Mouse (Mus musculus) neural tube, embryonic 12.5 days (tissue): ENCODE measurements at regions not wholly inside any gene's neighbourhood (a gene's known extent, or its start where the extent isn't known, plus 50 kb on each side); places are given as distances from the start of the nearest gene placed in this dataset.
A peak's percentile ranks its signal among the peaks of the same experiment; 100 is the strongest.

ENCODE experiments used
- ATAC-seq: fragments of 200-750 bp; cut with Nextera tagmentation; 2 replicates; pipeline ENCODE4 v1.8.0; 2017; ENCODE audit warnings: low read depth, mild to moderate bottlenecking, moderate TSS enrichment, moderate library complexity; ENCODE audit not compliant: low FRiP score
- H3K27ac ChIP-seq: fragments of 300-500 bp; sonication (generic); 2 replicates; pipeline ENCODE4 v1.5.1; 2016
- H3K27me3 ChIP-seq: fragments of 300-500 bp; sonication (generic); replicated peaks from 2 replicates; pipeline ENCODE4 v1.6.1; 2016; ENCODE audit warnings: mild to moderate bottlenecking
- H3K36me3 ChIP-seq: fragments of 300-500 bp; sonication (generic); 2 replicates; pipeline ENCODE4 v1.6.1; 2016; ENCODE audit warnings: mild to moderate bottlenecking
- H3K4me1 ChIP-seq: fragments of 300-500 bp; sonication (generic); 2 replicates; pipeline ENCODE4 v1.6.1; 2016
- H3K4me2 ChIP-seq: fragments of 300-500 bp; sonication (generic); replicated peaks from 2 replicates; pipeline ENCODE4 v1.6.1; 2016; ENCODE audit warnings: mild to moderate bottlenecking
- H3K4me3 ChIP-seq: fragments of 300-500 bp; sonication (generic); 2 replicates; pipeline ENCODE4 v1.5.1; 2016
- H3K9ac ChIP-seq: fragments of 300-500 bp; sonication (generic); 2 replicates; pipeline ENCODE4 v1.6.1; 2016; ENCODE audit warnings: mild to moderate bottlenecking
- H3K9me3 ChIP-seq: fragments of 300-500 bp; sonication (generic); 2 replicates; pipeline ENCODE4 v1.6.1; 2016; ENCODE audit warnings: mild to moderate bottlenecking
- WGBS: fragments of 180-500 bp; shearing (Covaris S2); methylation state at CpG from one replicate; pipeline ENCODE4 v1.1.7; 2016; 5-methylcytosine and 5-hydroxymethylcytosine counted together

- H3K4me1 ChIP-seq, result no peaks in the 10 kb centered on the region
- H3K4me3 ChIP-seq, result no peak overlapping the region
- H3K4me2 ChIP-seq, result no peak overlapping the region
- no peaks in the 10 kb centered on the region for H3K9me3 ChIP-seq
- WGBS, result 77% methylated on average over 2 of the region's 2 CpGs
- ATAC-seq, result no peak
- no peak overlapping the region for H3K27ac ChIP-seq
- H3K27me3 ChIP-seq, result no peaks in the 10 kb centered on the region
- H3K9ac ChIP-seq, result no peak overlapping the region
- no peaks in the 10 kb centered on the region for H3K36me3 ChIP-seq
These were observed 251.1 kb upstream of the Slc24a5 start for GRCm38 (mm10) chr2:124816814-124817213.

DNA sequence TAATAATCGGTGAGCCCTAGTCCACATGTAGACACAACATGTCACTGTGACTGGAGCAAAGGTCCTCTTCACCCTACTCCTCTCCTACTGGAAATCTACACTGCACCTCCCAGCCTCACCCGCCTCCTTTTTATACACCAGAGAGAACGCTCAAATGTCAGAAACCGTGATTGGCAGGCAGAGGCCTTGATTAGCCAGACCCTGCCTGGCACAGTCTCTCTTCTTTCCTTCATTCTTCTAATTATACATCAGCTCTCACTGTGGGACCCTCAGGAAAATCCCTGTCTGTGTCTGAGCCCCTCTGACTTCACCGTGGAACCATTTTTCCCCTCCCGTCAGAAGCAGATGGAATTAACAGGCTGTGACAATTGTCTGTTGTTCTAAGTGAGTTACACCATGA, 248.1 kb upstream of the Slc24a5 start:
- H3K27ac ChIP-seq, result no peak overlapping the region
- no peak overlapping the region for H3K4me2 ChIP-seq
- H3K9ac ChIP-seq, result no peak overlapping the region
- no peaks in the 10 kb centered on the region for H3K36me3 ChIP-seq
- 76% methylated on average over 6 of the region's 6 CpGs for WGBS
- no peak for ATAC-seq
- no peaks in the 10 kb centered on the region for H3K4me1 ChIP-seq
- no peaks in the 10 kb centered on the region for H3K27me3 ChIP-seq
- H3K4me3 ChIP-seq, result no peak overlapping the region
- H3K9me3 ChIP-seq, result no peaks in the 10 kb centered on the region

- Histone ChIP-seq H3K9ac (no peak overlapping the region), H3K4me3 (no peak overlapping the region), H3K9me3 (no peaks in the 10 kb centered on the region), H3K27ac (no peak overlapping the region), H3K4me1 (no peaks in the 10 kb centered on the region), H3K4me2 (no peak overlapping the region), H3K27me3 (no peaks in the 10 kb centered on the region), H3K36me3 (no peaks in the 10 kb centered on the region)
- WGBS, result 83% methylated on average over 9 of the region's 9 CpGs
- peak; percentile 17; the same call in 1 of the 2 replicates for ATAC-seq
These were observed 247.1 kb upstream of the Slc24a5 start for GRCm38 (mm10) chr2:124820821-124821220.

- Histone ChIP-seq H3K27ac (no peak overlapping the region), H3K4me3 (no peak overlapping the region), H3K9me3 (no peaks in the 10 kb centered on the region), H3K4me2 (no peak overlapping the region), H3K4me1 (no peaks in the 10 kb centered on the region), H3K9ac (no peak overlapping the region), H3K36me3 (no peaks in the 10 kb centered on the region), H3K27me3 (no peaks in the 10 kb centered on the region)
- WGBS, result 77% methylated on average over 4 of the region's 4 CpGs
- ATAC-seq, result 0 out of 2 replicates have a peak, but pooled peaks have one; percentile 13
These were observed 246.6 kb upstream of the Slc24a5 start for GRCm38 (mm10) chr2:124821366-124821765.

DNA sequence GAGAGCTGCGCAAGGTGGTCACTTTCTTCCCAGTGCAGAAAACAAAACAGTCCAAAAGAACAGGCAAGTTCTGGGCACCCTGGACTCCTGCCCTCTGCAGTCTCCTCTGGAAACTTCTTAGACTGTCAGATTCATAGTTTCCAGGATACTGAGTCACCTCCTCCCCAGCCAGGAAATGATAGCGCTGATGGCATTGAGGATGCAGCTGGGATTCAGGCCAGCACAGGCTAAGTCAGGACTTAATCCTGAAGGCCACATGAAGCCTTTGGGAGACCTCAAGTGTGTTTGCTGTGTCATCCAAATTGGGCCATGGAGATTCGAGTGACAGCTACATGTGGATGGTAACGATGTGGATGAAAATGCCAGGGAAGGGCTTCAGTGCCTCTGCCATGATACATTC, 219.1 kb upstream of the Slc24a5 start:
- Histone ChIP-seq H3K4me2 (no peak overlapping the region), H3K9me3 (no peaks in the 10 kb centered on the region), H3K36me3 (no peaks in the 10 kb centered on the region), H3K9ac (no peak overlapping the region), H3K27ac (no peak overlapping the region), H3K27me3 (no peaks in the 10 kb centered on the region), H3K4me1 (no peaks in the 10 kb centered on the region), H3K4me3 (no peak overlapping the region)
- WGBS, result 92% methylated on average over 4 of the region's 4 CpGs
- ATAC-seq, result no peak

GRCm38 (mm10) chr2:124858504-124858903, 209.4 kb upstream of the Slc24a5 start:
- 82% methylated on average over 3 of the region's 3 CpGs for WGBS
- no peak for ATAC-seq
- Histone ChIP-seq H3K4me3 (no peak overlapping the region), H3K27ac (no peak overlapping the region), H3K4me1 (no peaks in the 10 kb centered on the region), H3K4me2 (no peak overlapping the region), H3K9ac (no peak overlapping the region), H3K9me3 (no peaks in the 10 kb centered on the region), H3K36me3 (no peaks in the 10 kb centered on the region), H3K27me3 (no peaks in the 10 kb centered on the region)

DNA sequence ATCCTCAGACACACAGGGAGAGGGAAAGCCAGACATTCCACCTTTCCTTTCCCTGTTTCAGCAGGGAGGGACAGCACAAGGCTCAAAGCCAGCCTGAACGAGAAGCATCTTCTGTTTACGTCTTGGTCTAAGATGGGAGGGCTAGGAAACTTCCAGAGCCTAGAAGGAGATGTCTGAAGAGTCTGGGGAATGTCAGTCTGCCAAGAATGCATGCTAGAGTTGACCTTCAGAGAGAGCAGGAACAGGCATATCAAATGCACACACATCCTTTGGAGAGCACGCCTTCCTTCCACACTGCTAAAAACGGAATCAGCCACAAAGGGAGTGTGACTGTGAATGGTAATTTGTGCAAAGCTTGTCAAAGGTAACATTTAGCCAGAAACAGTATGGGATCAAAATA, 179.7 kb upstream of the Slc24a5 start:
- H3K9ac ChIP-seq, result no peak overlapping the region
- H3K9me3 ChIP-seq, result no peaks in the 10 kb centered on the region
- no peaks in the 10 kb centered on the region for H3K4me1 ChIP-seq
- no peak overlapping the region for H3K4me3 ChIP-seq
- H3K4me2 ChIP-seq, result no peak overlapping the region
- WGBS, result 73% methylated on average over 4 of the region's 4 CpGs
- H3K27me3 ChIP-seq, result no peaks in the 10 kb centered on the region
- ATAC-seq, result no peak
- no peaks in the 10 kb centered on the region for H3K36me3 ChIP-seq
- no peak overlapping the region for H3K27ac ChIP-seq

DNA sequence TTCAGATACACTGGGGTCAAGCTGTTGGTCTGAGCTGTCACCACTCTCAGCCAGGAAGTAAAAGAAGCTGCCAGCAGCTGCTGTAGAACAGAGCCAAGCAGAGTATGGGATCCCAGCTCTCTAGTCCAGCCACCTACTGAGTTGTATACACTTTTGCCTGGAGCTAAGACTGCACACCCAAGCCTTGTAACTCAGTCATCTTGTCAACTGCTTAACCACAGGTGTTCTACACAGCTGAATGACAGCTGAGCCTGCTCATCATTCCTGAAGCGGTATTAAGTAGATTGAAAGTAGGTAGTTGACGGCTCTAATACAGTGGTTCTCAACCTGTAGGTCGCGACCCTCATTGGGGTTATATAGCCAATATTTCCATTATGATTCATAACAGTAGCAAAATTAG, 172.9 kb upstream of the Slc24a5 start:
- no peaks in the 10 kb centered on the region for H3K4me1 ChIP-seq
- H3K4me3 ChIP-seq, result no peak overlapping the region
- H3K27me3 ChIP-seq, result no peaks in the 10 kb centered on the region
- no peaks in the 10 kb centered on the region for H3K9me3 ChIP-seq
- no peak for ATAC-seq
- WGBS, result 91% methylated on average over 4 of the region's 4 CpGs
- no peak overlapping the region for H3K4me2 ChIP-seq
- no peak overlapping the region for H3K27ac ChIP-seq
- no peaks in the 10 kb centered on the region for H3K36me3 ChIP-seq
- no peak overlapping the region for H3K9ac ChIP-seq

DNA sequence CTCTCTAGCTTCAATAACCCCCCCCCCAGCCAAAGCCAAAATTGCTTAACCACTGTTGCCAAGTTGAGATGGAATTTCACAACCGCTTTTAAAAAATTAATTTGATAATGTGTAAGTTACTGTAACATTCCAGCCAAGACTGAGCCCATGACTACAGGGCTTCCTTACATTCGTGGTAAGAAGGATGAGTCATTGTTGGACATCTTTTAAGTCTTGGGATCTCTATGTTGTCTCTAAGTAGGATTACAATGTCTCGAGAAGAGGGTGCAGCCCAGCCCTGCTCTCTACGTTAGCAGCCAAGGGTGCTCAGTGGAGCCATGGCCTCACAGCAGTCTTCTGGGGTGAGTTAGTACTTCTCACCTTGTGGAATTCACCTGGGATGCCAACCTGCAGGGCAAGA, 164.4 kb upstream of the Slc24a5 start:
- no peaks in the 10 kb centered on the region for H3K9me3 ChIP-seq
- no peaks in the 10 kb centered on the region for H3K36me3 ChIP-seq
- no peak for ATAC-seq
- H3K4me3 ChIP-seq, result no peak overlapping the region
- WGBS, result 94% methylated on average over 4 of the region's 4 CpGs
- no peak overlapping the region for H3K27ac ChIP-seq
- no peak overlapping the region for H3K9ac ChIP-seq
- no peaks in the 10 kb centered on the region for H3K27me3 ChIP-seq
- H3K4me2 ChIP-seq, result no peak overlapping the region
- H3K4me1 ChIP-seq, result no peaks in the 10 kb centered on the region

DNA sequence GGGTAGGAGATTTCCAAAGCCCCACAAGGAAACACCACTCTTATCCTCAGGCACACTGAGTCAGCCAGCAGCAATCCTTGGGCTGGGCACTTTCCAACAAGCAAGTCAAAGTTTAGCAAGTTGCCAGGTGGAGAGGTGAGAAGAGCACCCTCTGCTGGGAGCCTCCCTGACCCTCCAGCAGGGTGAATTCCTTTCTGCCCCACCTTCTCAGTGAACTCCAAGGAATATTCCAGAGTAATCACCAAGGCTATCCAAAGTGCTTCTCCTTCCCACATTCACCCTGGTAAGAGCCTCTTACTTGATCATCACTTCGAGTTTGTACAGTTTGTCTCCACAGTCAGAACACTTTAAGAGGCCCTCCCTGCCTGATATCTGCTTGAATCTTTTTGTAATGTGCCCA, 162.8 kb upstream of the Slc24a5 start:
- Histone ChIP-seq H3K9me3 (no peaks in the 10 kb centered on the region), H3K27ac (no peak overlapping the region), H3K27me3 (no peaks in the 10 kb centered on the region), H3K36me3 (no peaks in the 10 kb centered on the region), H3K4me1 (no peaks in the 10 kb centered on the region), H3K4me3 (no peak overlapping the region), H3K9ac (no peak overlapping the region), H3K4me2 (no peak overlapping the region)
- ATAC-seq, result no peak
- 88% methylated on average over 1 of the region's 1 CpGs for WGBS

DNA sequence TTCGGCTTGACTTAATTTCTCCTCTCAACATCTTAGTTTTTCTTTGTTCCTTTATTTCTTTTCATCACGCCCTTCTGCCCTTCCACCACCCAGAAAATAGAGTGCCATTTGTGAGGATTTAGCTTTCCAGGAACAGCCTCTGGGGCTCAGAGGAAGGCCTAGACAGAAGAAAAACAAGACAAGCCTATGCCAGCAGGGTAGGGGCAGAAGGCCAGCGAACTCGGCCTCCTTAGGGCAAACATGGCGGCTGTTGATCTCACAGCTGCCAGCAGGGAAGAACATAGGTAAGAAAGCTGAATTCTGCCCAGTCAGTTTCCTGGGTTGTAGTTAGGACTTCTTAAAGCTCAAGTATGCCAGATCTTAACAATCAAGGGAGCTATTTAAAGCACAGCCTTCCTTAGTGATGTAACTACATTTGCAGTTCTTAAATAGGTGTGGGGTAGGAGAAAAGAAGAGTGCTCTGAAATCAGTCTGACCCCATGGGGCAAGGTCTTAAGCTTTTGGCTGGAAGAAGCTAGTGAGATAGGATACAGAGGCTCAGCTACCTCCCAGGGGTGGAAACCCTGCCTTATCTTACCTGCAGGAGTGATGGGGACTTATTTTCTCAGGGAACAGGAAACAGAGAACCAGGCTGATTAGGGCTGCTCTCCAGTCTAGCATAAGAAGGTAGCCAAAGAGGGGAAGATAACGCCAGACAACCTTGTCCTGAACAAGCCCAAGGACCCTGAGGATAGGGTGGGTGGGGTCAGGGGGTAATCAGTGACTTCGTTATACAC, 148.8 kb upstream of the Slc24a5 start:
- no peaks in the 10 kb centered on the region for H3K9me3 ChIP-seq
- H3K27ac ChIP-seq, result no peak overlapping the region
- H3K27me3 ChIP-seq, result no peaks in the 10 kb centered on the region
- ATAC-seq, result no peak
- no peak overlapping the region for H3K9ac ChIP-seq
- H3K4me3 ChIP-seq, result no peak overlapping the region
- H3K4me2 ChIP-seq, result no peak overlapping the region
- no peaks in the 10 kb centered on the region for H3K36me3 ChIP-seq
- 72% methylated on average over 7 of the region's 7 CpGs for WGBS
- H3K4me1 ChIP-seq, result 0 out of 2 replicates have a peak, but pooled peaks cover 4% of the 10 kb centered on the region

GRCm38 (mm10) chr2:124919762-124920255, 148.1 kb upstream of the Slc24a5 start:
- no peak for ATAC-seq
- H3K27me3 ChIP-seq, result no peaks in the 10 kb centered on the region
- H3K36me3 ChIP-seq, result no peaks in the 10 kb centered on the region
- no peaks in the 10 kb centered on the region for H3K9me3 ChIP-seq
- no peak overlapping the region for H3K4me3 ChIP-seq
- WGBS, result 54% methylated on average over 1 of the region's 1 CpGs
- H3K27ac ChIP-seq, result no peak overlapping the region
- no peak overlapping the region for H3K4me2 ChIP-seq
- H3K4me1 ChIP-seq, result 0 out of 2 replicates have a peak, but pooled peaks cover 4% of the 10 kb centered on the region
- no peak overlapping the region for H3K9ac ChIP-seq

DNA sequence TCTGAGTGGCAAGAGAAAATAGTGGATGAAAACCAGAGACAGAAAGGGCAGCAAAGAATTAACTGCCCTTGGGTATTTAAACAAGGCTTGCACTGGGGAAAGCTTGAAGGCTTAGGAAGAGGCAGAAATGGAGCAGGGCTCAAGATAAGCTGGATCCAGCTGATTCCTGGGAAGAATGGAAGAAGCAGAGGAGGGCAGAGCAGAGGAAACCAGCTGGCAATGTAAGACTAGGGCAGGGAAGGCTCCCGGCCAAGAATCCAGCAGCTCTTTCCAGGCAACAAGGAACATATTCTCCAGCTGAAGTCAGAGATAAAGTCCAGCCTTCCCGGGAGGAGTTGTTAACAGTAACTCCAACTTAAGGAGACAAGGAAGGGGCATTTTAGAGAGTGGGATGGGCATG, 147.7 kb upstream of the Slc24a5 start:
- no peak overlapping the region for H3K27ac ChIP-seq

More for the DNA sequence above, 147.7 kb upstream of the Slc24a5 start:
- 0 out of 2 replicates have a peak, but pooled peaks cover 4% of the 10 kb centered on the region for H3K4me1 ChIP-seq
- 84% methylated on average over 2 of the region's 2 CpGs for WGBS
- no peaks in the 10 kb centered on the region for H3K27me3 ChIP-seq
- ATAC-seq, result no peak
- no peak overlapping the region for H3K9ac ChIP-seq
- H3K36me3 ChIP-seq, result no peaks in the 10 kb centered on the region
- H3K4me2 ChIP-seq, result no peak overlapping the region
- no peak overlapping the region for H3K4me3 ChIP-seq
- no peaks in the 10 kb centered on the region for H3K9me3 ChIP-seq
